Comparison of ENCODE assay signal across 12 mouse cellular contexts in the genomic region with DNA sequence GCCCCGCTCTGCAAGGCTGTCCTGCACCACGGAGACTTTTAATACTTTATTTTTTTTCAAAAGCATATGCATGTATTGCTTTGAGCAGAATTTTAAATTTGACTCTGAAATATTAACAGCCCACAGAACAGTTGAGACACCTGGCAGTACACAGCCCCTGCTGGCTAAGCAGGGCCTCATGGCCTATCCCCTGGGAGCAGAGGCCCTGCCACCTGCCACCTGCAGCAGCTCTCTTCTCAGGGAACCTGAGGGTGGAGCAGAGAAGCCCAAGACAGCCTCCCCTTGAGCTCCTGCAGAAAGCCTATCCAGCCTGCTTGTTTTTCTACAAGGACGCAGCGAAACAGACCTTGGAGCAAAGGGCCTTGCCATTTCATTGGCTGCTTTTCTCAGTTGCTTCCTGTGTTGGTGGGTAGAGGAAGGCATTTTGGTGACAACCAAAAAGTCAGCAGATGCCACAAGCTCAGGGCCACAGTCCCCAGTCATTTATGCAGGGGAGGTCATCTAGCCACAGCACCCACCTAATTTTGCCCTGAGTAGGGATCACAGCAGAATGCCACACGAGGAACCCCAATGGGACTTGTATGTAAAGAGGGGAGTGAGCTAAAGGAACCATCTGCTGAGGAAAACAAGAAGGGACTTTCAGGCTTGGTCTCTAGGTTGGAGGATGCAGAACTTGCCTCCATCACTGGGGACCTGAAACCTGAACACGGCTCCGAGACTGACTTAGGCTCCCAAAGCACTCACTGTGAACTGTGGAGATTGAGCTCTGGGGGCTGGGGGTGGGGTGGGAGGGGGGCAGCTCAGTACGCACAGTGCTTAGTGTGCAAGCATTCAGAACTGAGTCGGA. TPM values are rescaled to one million over a fixed set of nuclear protein-coding genes. Genes with fewer than 3 reads are reported as not detected.
A peak's percentile ranks its signal among the peaks of the same experiment; 100 is the strongest.
DNase-seq lines count a peak whose midpoint lies in the region; ATAC-seq and TF ChIP-seq lines count a peak whose summit lies in the region.
"Had no signal": no experiment of that assay in that cellular context is flagged by ENCODE, and none has a peak within 500 bp of the region (broad histone marks: within the 10 kb centered on the region; RNA-seq: fewer than 3 reads in every experiment).

No protein-coding gene starts in this region.

- no peak overlapping the region for H3K27ac ChIP-seq in midbrain, embryonic 15.5 days
- no peak overlapping the region for H3K27ac ChIP-seq in midbrain, embryonic 14.5 days (replicated peaks; ENCODE audit: low read depth, low read length)
- H3K27ac ChIP-seq in kidney, adult 2 months (ENCODE audit: insufficient read depth, low read depth, low read length): no peak overlapping the region
- H3K27ac ChIP-seq: kidney, embryonic 15.5 days had no signal

- H3K9me3 ChIP-seq in midbrain, embryonic 15.5 days: no peaks in the 10 kb centered on the region
- H3K9me3 ChIP-seq in midbrain, embryonic 14.5 days (ENCODE audit: control insufficient read depth, low read length): no peaks in the 10 kb centered on the region
- H3K9me3 ChIP-seq: kidney, embryonic 15.5 days had no signal

- H3K4me1 ChIP-seq in midbrain, embryonic 15.5 days: peaks cover 35% of the 10 kb centered on the region
- H3K4me1 ChIP-seq in midbrain, embryonic 14.5 days (ENCODE audit: control insufficient read depth, insufficient read depth, low read length): peaks cover 29% of the 10 kb centered on the region
- peaks cover 23% of the 10 kb centered on the region; the same call in 1 of the 2 replicates for H3K4me1 ChIP-seq in kidney, adult 2 months (ENCODE audit: control insufficient read depth, insufficient read depth, low read length)

- H3K9ac ChIP-seq in midbrain, embryonic 15.5 days: 0 out of 2 replicates have a peak overlapping the region, but pooled peaks have one; percentile 3
- H3K9ac ChIP-seq in midbrain, embryonic 14.5 days (replicated peaks; ENCODE audit: low read length): no peak overlapping the region
- H3K9ac ChIP-seq: forebrain, postnatal 0 days; kidney, embryonic 15.5 days had no signal

- H3K36me3 ChIP-seq in midbrain, embryonic 15.5 days (replicated peaks): no peaks in the 10 kb centered on the region
- no peaks in the 10 kb centered on the region for H3K36me3 ChIP-seq in midbrain, embryonic 14.5 days (ENCODE audit: control insufficient read depth, insufficient read depth, low read length)
- H3K36me3 ChIP-seq in kidney, adult 2 months (ENCODE audit: control insufficient read depth, insufficient read depth, low read length): no peaks in the 10 kb centered on the region
- H3K36me3 ChIP-seq: kidney, embryonic 15.5 days had no signal

- no peak for ATAC-seq in midbrain, embryonic 15.5 days (replicated peaks)
- ATAC-seq in midbrain, embryonic 14.5 days (ENCODE audit: low FRiP score, low TSS enrichment): no peak
- ATAC-seq: forebrain, postnatal 0 days had no signal

- WGBS in midbrain, embryonic 15.5 days: 73% methylated on average over 9 of the region's 9 CpGs
- WGBS in midbrain, embryonic 14.5 days: 75% methylated on average over 9 of the region's 9 CpGs
- 71% methylated on average over 9 of the region's 9 CpGs for WGBS in kidney, adult 2 months

- H3K4me3 ChIP-seq in midbrain, embryonic 15.5 days: no peak overlapping the region
- no peak overlapping the region for H3K4me3 ChIP-seq in midbrain, embryonic 14.5 days (replicated peaks; ENCODE audit: low read depth, low read length)
- H3K4me3 ChIP-seq in kidney, adult 2 months (ENCODE audit: insufficient read depth, low read depth, low read length): no peak overlapping the region
- H3K4me3 ChIP-seq: kidney, embryonic 15.5 days had no signal

- peak; percentile 73 for DNase-seq in cerebellum, adult 11-12 months
- no peak for DNase-seq in cerebellum, adult 8-10 months
- DNase-seq in midbrain, embryonic 14.5 days: no peak
- DNase-seq in induced T-regulatory cell, adult 2 months (ENCODE audit: low read depth): peak; percentile 84
- peak; percentile 76 for DNase-seq in thymus, postnatal 14 days
- DNase-seq in right cerebral cortex, postnatal 4 days: no peak
- no peak for DNase-seq in kidney, adult 2 months
- DNase-seq: forebrain, postnatal 0 days; lung, postnatal 36 days had no signal

- H3K27me3 ChIP-seq in midbrain, embryonic 15.5 days (replicated peaks): no peaks in the 10 kb centered on the region
- no peaks in the 10 kb centered on the region for H3K27me3 ChIP-seq in midbrain, embryonic 14.5 days (ENCODE audit: control insufficient read depth, insufficient read depth, low read length)
- no peaks in the 10 kb centered on the region for H3K27me3 ChIP-seq in kidney, adult 2 months (replicated peaks; ENCODE audit: control insufficient read depth, insufficient read depth, low read length)
- H3K27me3 ChIP-seq: kidney, embryonic 15.5 days had no signal

- TF ChIP-seq CTCF in kidney, adult 2 months (conservative IDR thresholded peaks at IDR 0.05; ENCODE audit: insufficient read depth, insufficient read length, low read depth, low read length): no peak

- no peak for TF ChIP-seq POLR2A in kidney, adult 2 months (IDR thresholded peaks at IDR 0.05; ENCODE audit: low read depth, low read length)

- H3K4me2 ChIP-seq in midbrain, embryonic 15.5 days: no peak overlapping the region
- H3K4me2 ChIP-seq in midbrain, embryonic 14.5 days (ENCODE audit: low read length): no peak overlapping the region
- H3K4me2 ChIP-seq: heart, embryonic 11.5 days; kidney, embryonic 15.5 days had no signal

RNA-seq across cellular contexts. Expression of a gene that starts 7.6 kb away (rescaled TPM):
- polyA plus RNA-seq in midbrain, embryonic 15.5 days (2015; fragmentation: Nextera tagmentation; extraction: Ambion mirVana): 97.6 and 104 TPM in 2 replicates
- 96.1 and 112 TPM in 2 replicates for polyA plus RNA-seq in midbrain, embryonic 14.5 days (2014; fragmentation: Nextera tagmentation; extraction: Ambion mirVana)
- 68.4 and 71.1 TPM in 2 replicates for polyA plus RNA-seq in kidney, adult 2 months (2012; rRNA removed)

Comparison
In these comparisons a context has a peak if more than half of its experiments do, and no peak if none do; other contexts are left out.
1. DNase-seq: peak in cerebellum, adult 11-12 months (single experiment), induced T-regulatory cell, adult 2 months (single experiment) and thymus, postnatal 14 days (single experiment); none in cerebellum, adult 8-10 months (single experiment), midbrain, embryonic 14.5 days (single experiment), right cerebral cortex, postnatal 4 days (single experiment) and kidney, adult 2 months (single experiment).